Mouse (Mus musculus) layer of hippocampus, postnatal 10 days (tissue): ENCODE results near the gene 1600014C10Rik. TPM values are rescaled to one million over a fixed set of nuclear protein-coding genes. Genes with fewer than 3 reads are reported as not detected.

Experiments
- DNase-seq, 2 experiments: peaks; one replicate each; pipeline ENCODE4 v3.0.0; 2021; ENCODE audit warnings: low spot score in 2 of 2
- total RNA-seq, 2 experiments: library from RNA; stranded (reverse); gene quantifications; 2 replicates each; pipeline ENCODE4 v1.2.3; 2021

Gene 1600014C10Rik
- total RNA-seq, 2 experiments from 2014 or later: 17.6 to 19.7 TPM

DNA sequence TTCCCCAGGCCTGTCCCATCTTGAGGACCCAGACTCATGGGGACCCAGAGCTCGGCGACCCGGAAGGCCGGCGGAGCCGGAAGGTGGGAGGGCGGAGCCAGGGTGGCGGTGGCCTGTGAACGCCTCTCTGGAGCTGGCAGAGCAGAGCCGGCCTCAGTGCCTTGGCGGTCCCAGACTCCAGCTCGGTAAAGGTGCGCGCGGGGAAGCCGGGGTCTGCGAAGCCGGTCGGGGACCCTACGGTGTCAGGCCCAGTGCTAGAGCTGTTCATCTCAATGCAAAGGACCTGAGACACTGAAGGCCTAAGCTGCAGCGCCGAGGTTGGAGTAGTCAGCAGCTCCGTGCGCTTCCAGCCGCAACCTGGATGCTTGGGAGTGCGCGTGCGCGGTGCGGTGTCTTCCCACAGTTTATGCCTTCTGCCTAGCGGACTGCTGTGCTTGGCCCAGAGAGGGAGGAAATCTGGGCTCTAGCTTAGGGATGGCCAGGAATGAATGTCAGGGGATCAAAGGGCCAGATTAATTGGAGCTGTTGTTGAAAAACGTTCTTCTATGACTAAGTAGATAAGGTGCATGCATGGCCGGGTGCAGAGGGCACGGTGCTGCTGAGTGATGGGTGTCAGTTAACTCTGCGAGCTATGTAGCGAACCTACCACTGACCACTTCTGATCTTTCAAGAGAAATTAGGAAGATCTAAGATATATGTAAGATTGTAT lies 846 bp downstream of the 1600014C10Rik start:
- DNase-seq: peak; percentile 78 to 87

DNA sequence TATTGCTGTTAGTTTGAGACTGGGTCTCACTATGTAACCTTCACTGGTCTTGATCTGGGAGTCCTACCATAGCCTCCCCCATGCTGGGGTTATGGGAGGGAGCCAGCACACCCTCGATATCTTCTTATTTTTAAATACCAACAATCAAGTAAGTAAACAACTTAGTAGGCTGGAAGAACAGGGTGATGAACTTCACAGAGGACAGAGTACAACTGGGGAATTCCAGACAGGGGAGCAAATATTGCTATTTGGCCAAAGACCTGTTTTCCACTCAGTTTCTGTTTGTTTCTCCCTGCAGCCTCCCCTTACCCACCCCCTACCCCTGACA lies 1.4 kb downstream of the 1600014C10Rik start:
- no peak for DNase-seq

DNA sequence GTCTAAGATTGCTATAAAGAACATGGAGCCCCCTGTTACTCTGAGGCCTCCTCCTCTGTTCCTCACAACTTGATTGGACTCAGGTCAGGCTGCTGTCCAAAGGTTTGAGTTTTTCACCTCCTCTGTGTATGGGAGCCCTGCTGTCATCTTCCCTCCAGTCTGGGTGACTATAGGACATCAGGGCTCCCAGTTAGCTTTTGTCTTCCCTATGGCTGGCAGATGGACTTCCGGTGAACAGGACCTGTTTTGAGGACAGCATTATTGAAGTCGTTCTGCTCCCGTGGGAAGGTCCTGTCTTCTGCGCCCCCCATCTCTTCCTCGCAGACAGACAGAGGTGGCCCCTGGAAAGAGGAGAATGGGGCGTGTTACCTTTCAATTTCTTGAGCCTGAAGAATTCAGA lies 1.8 kb downstream of the 1600014C10Rik start:
- DNase-seq: no peak

DNA sequence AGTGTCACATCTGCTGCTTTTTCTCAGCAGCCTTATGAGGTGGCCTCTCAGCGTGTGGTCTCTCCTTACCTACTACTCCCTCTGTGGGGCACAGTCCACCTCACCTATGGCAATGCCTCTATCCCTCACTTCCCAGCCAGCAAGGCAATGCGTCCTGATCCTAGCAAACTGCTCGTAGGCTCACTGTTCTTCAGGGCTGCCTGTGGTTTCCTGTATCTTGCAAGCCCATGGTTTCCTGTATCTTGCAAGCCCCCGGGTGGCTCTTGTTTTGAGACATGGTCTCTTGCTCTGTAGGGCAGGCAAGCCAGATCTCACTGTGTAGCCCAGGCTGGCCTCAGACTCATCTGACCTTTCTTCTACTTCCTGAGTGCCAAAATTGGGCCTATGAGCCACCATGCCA lies 3.8 kb downstream of the 1600014C10Rik start:
- no peak for DNase-seq

DNA sequence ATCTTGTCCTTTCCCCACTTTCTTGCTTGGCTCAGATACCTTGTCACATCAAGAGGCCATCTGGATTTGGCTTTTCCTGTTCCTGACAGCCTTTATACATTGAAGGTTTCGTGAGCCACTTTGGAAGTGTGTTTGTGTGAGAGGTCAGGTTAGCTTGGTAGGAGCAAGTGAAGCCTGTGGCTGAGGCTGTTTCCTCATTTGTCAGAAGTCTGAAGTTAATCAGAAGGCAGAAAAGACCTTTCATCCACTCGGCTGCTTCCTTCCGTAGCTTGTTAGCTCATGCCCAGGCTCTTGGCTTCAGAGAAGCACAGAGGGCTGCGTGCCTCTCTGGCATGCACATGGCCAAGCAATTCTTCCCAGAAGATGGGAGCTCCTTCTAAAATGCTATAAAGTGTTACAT lies 4.8 kb downstream of the 1600014C10Rik start:
- DNase-seq: no peak

DNA sequence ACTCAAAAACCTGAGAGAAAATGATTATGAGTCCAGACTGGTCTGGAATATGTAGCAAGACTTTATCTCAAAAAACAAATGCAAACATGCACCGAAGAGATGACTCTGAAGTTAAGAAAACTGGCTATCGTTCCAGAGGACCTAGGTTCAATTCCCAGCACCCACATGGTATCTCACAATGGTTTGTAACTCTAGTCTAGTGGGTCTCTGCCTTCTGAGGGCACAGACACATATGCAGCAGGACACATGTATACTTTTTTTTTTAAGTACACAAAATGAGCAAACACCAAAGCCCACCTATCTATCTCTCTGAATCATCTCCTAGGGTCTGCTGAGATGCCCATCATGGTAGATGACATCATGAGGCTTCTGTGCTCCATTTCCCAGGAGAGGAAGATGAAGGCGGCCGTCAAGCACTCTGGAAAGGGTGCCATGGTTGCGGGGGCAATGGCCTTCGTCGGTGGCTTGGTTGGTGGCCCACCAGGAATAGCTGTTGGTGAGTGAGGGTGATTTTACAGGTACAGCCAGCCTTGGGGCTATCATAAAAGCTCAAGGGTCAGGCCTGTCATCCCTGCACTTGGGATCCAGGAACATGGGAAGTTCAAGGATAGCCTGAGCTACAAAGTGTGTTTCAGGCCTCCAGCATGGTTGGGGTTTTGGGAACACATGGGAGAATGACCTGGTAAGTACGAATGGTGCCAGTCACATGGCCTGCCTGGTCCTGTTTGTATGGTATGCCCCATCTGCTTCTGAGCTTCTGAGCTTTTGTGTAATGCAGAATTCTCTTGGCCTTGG lies 5.5 kb downstream of the 1600014C10Rik start:
- DNase-seq: no peak

DNA sequence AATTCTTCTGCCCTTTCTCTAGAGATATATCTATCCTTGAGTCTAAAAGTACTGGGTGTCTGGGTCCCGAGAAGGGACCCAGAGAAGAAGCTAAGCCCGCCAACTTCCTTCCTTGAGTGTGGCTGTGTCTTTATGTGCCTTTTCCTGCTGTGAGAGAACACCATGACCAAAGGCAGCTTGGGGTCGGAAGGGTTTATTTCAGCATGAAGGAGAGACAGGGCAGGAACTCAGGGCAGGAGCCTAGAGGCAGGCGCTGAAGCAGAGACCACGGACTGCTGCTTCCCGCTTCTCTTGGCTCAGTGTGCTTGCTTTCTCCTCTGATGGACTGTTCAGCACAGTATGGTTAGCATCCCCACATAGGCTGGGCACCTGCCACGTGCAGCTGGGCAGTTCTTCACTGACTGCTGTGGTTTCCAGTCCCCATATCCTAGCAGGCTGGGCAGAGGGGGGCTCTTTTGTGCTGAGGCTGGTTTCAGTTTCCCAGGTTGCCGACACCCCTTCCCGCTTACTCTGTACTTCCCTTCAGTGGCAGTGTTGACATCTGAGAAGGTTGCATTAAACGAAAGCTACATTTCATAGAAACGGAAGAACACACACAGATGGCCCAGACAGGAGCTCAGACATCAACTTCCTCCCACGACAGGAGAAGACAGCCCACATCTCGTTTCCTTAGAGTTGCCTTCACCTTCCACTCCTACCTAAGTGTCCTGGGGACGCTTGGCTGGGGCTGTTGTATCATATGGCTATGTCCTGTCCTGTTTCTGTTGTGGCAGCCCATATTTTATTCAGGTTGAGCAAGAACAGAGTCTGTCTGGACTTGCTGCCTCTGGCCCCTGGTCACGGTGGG lies 6.3 kb downstream of the 1600014C10Rik start:
- no peak for DNase-seq

DNA sequence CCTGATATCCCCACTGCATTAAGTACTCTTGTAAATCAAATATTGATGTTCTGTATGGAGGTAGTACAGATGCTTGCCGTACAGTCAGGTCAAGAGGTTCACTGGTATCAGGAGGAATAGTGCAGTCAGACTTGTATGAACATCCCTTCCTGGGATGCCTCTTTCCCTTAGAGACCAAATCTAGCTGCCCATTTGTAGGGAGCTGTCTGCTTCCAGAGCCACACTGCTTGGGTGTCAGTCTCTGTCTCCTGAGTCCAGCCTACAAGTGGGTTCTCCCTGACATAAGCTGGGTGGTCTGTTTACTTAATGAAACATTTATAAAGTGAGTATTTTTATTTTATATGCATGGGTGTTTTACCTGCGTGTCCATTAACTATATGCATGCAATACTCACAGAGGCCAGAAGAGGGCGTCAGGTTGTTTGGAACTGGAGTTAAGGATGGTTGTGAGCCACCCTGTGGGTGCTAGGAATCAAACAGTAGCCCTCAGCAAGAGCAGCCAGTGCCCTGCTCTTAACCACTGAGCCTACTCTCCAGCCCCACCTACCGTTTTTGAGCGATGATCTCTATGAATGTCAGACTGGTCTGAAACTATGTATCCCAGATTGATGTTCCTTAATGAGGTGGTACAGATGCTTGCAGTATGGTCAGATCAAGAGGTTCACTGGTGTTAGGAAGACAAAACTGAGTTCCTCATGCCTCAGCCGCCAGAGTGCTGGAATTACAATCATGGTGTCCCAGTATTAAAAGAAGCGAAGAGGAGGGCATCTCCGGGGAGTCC lies 7.2 kb downstream of the 1600014C10Rik start:
- DNase-seq: no peak

DNA sequence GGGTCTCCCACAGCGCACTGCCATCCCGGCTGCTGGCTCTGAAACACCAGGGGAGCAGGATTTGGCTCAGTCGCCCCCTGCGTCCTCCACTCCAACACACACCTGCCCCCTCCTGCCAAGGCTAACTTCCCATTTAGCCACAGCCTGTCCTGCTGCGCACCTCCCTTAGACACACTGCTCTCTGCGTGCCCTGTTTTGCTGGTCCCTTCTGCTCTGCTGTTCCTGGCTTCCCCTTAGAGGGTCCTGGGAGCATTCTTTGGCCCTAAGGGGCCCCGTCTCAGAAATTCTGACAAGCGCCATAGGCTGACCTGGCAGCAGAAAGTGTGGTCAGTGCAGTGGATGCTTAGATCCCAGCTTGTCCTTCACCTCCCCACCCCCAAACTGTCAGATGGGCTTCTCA lies 8.1 kb downstream of the 1600014C10Rik start:
- no peak for DNase-seq

DNA sequence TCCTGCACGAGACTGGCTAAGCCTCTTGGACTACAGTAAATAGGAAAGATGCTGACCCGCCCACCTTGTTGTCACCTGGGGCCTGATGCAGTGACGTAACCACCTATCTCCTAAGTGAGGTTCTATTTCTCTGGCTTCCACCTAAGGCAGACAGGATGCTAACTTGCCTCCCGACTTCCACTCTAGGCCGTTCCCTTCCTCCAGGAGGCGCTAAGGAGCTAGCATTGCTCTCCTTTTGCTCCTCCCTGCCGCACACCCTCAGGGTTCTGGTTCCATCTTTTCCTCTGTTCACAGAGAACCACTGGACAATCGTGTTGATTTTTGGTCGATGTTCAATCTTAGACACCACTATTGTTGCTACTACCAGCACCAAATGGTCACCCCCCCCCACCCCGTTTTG lies 8.6 kb downstream of the 1600014C10Rik start:
- no peak for DNase-seq

DNA sequence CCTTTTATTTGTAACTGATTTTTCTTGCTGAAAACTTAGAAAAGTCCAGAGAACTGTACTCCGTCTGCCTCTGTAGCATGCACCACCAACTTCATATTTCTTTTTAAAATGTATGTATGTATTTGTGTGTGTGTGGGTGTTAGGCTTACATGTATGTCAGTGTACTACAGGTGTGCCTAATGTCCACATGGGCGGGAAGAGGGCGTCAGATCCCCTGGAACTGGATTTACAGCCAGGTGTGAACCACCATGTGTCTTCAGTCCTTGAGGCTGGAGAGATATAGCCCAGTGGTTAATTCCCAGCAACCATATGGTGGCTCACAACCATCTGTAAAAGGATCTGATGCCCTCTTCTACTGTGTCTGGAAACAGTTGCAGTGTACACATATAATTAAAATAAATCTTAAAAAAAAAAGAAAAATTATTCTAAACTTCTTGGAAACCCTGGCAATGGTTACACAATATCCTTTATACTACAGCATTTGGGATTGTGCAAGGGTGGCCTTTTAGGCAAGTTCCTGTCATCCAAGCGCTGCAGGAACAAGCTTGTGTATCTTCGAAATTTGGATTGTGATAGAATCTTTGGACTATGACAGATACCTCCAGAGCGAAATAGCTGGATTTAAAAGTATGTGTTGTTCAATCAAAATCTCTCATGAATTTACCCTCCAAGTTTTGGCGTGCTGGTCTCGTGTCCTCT lies 17.0 kb downstream of the 1600014C10Rik start:
- no peak for DNase-seq

DNA sequence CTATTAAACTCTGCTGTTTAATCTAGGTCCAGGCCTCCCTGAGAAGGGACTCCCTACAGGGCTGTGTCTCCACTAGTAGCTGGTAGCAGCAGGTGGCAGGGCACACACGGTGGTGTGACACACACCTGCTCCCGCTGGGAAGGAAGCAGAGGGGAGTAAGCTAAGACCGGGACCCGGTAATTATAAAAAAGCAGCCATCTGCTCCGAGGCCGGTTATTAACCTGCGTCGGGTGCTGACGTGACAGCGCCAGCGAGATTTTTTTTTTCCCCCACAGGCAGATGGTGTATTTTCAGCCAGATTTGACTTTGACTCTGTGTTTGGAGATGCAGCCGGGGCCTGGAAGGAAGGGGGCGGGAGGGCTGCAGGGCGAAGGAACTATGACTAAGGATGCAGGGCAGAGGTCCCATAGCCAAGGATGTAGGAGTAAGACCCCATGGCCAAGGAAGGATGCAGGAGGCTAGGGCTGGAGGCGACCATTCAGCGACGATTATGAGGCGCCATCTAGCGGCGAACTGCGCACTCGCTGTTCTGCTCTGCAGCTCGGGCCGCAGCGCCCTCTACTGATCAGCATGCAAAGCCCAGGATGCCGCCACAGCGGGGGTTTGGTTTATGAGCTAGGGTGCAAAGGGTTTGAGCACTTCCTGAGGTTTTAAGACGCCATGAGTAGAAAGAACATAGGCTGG lies 17.7 kb downstream of the 1600014C10Rik start:
- peak; percentile 95 to 96 for DNase-seq

DNA sequence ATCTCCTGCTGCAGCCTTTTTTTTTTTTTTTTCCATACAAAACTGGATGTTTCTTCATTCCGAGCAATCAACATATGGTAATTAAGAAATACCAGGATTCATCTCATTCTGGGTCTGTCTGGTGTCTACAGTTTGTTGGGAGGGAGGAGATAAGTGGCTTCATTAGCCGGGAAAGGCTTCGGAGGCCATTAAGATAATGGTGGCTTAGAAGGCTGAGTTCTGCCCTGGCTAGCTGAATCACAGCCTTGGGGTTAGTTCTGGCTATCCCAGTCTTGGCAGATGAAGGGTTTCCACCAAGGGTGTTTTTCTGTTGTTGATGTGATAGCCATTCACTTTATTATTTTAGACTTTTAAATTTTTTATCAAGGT lies 18.3 kb downstream of the 1600014C10Rik start:
- DNase-seq: no peak

DNA sequence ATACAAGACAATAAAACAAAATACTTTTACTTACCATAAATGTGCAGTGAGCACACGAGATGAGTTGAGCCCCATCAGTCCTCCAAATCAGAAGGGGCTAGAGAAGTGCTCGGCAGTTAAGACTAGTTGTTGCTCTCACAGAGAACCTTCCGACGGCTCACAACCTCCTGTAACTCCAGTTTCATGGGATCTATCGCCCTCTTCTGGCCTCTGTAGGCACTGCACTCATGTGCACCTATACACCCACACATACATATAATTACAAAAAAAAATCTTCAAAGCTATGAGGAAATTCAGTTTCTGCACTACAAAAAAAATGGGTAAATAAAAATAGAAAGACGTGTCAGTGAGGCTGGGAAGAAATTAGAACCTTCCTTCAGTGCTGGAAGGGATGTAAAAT lies 21.3 kb downstream of the 1600014C10Rik start:
- DNase-seq: no peak

DNA sequence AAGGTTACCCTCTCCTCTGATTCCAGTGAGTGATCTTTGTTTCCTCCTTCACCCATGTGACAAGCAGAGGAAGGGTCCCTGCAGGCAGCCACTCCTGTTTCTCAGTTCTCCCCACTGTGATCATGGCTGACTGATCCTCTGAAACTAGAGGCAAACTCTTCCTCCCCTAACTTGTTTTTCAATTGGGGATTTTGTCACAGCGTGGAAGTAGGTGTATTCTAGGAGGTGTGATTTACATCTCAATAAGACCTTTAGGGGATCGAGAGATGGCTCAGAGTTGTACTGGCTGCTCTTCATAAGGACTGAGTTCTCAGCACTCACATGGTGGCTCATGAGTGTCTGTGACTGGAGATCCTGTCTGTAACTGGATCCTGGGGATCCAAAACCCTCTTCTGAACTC lies 22.8 kb downstream of the 1600014C10Rik start:
- DNase-seq: no peak

DNA sequence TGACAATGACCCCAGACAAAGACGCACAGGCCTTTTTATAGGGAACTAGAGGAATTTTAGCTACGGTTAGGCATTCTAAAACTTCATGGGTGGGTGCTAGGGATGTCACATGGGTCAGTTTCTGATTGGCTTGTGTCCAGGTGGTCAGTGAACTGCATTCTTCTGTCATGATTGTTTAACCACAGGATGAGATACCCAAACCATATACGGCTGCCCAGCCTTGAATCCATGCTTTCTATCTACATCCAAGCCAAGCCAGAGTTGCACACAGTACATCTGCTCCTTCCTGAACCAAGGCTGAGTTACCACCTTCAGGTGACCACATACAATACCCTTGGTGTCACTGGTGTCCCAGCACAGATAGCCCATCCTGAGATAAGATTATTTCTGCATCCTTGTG lies 23.5 kb downstream of the 1600014C10Rik start:
- no peak for DNase-seq

DNA sequence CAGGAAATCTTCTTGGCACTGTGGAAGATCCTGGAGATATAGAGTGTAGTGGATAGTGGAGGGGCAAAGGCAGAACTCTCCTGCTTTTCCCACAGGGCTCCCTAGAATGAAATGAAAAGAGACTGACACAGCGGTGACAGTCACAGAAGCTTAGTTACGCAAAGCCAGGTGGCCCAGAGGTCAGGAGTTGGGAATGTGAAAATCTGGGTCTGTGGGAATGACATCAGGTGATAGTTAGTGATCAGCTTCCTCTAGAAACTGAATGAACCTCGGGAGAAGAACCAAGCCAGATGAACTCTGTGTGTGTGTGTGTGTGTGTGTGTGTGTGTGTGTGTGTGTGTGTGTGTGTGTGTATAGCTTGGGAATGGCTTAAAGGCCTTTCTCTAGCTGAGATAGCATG lies 26.0 kb downstream of the 1600014C10Rik start:
- DNase-seq: no peak

DNA sequence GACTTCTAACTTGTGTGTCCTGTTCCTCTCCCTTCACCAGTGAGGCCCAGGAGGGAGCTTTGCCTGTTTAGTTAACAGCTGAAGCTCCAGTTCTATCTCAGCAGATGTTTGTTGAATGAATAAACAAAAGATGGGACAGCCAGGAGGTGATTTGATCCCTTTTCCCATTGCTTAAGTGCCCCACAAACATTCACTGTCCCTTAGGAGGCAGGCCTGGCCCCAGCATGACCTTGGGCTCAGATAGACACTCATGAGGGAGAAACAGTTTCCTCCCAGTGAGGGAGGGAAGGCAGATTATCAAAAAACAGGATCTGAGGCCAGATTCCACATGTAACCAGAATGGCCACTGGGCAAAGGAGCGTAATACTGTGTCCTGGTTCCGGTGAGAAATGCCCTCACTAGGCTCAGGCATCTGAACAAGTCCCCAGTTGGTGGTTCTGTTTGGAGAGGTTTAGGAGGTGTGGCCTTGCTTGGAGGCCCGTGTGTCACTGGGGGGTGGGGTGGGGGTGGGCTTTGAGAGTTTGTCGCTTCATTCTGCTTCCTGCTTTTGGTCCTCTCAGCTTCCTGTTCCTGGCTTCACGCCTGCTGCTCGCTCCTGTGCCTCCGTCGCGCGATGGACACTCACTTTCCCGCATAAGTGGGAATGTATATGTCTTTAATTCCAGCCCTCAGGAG lies 26.6 kb downstream of the 1600014C10Rik start:
- no peak for DNase-seq

DNA sequence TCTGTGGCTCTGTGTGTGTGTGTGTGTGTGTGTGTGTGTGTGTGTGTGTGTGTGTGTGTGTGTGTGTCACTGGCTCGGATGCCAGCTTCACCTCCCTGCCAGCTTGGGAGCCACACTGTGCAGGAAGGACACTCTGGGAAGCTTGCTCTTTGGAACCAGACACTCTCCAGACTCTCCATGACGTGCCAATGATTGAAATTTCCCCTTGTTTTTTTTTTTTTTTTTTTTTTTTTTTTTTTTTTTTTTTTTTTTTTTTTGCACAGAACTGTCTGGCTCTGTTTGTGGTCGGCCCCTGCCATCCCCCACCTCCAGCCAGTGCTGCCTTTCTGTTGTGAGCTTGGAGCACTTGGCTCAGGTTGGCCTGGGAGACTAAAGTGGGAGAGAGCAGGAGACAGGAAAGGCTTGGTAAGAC lies 29.6 kb downstream of the 1600014C10Rik start:
- DNase-seq: no peak
